Mouse (Mus musculus) stomach, embryonic 14.5 days (tissue): ENCODE measurements around the gene Gas7. TPM values are rescaled to one million over a fixed set of nuclear protein-coding genes. Genes with fewer than 3 reads are reported as not detected.

ENCODE experiments used
- ATAC-seq: fragments of 200-750 bp; cut with Nextera tagmentation; 2 replicates; pipeline ENCODE4 v1.8.0; 2017; ENCODE audit warnings: low read depth, moderate TSS enrichment; ENCODE audit not compliant: insufficient number of reproducible peaks, insufficient read depth, low FRiP score
- H3K27ac ChIP-seq: fragments of 300-500 bp; sonication (generic); 2 replicates; pipeline ENCODE4 v1.5.1; 2014; ENCODE audit warnings: mild to moderate bottlenecking, low read length, moderate library complexity, mixed read lengths
- H3K27me3 ChIP-seq: fragments of 300-500 bp; sonication (generic); 2 replicates; pipeline ENCODE4 v1.6.1; 2014; ENCODE audit warnings: low read length, control low read depth, mixed read lengths; ENCODE audit not compliant: control insufficient read depth, insufficient read depth
- H3K36me3 ChIP-seq: fragments of 300-500 bp; sonication (generic); 2 replicates; pipeline ENCODE4 v1.6.1; 2014; ENCODE audit warnings: mild to moderate bottlenecking, control low read depth, low read length, moderate library complexity, mixed read lengths; ENCODE audit not compliant: control insufficient read depth, insufficient read depth
- H3K4me1 ChIP-seq: fragments of 300-500 bp; sonication (generic); 2 replicates; pipeline ENCODE4 v1.6.1; 2014; ENCODE audit warnings: low read length, control low read depth, mixed read lengths; ENCODE audit not compliant: control insufficient read depth, insufficient read depth
- H3K4me2 ChIP-seq: fragments of 300-500 bp; sonication (generic); replicated peaks from 2 replicates; pipeline ENCODE4 v1.6.1; 2014; ENCODE audit warnings: low read depth, low read length, control low read depth
- H3K4me3 ChIP-seq: fragments of 300-500 bp; sonication (generic); 2 replicates; pipeline ENCODE4 v1.5.1; 2014; ENCODE audit warnings: low read depth, low read length, control low read depth
- H3K9ac ChIP-seq: fragments of 300-500 bp; sonication (generic); replicated peaks from 2 replicates; pipeline ENCODE4 v1.6.1; 2014; ENCODE audit warnings: low read depth, mild to moderate bottlenecking, control low read depth, low read length, moderate library complexity, mixed read lengths
- H3K9me3 ChIP-seq: fragments of 300-500 bp; sonication (generic); 2 replicates; pipeline ENCODE4 v1.6.1; 2016; ENCODE audit warnings: low read depth, low read length, control low read depth; ENCODE audit not compliant: control insufficient read depth
- WGBS: fragments of 180-500 bp; shearing (Covaris S2); extraction: QIAGEN DNeasy Blood & Tissue Kit; methylation state at CpG from one replicate; pipeline ENCODE4 v1.1.7; 2014; 5-methylcytosine and 5-hydroxymethylcytosine counted together
- polyA plus RNA-seq: library from polyadenylated mRNA; unstranded; fragments of >200 nt; fragmentation: Nextera tagmentation; extraction: Ambion mirVana; gene quantifications from 2 replicates; pipeline ENCODE4 v1.2.1, GENCODE M21; 2014

Gas7 gene
- polyA plus RNA-seq, 1 experiment from 2014 or later = 15.6 TPM

- Histone ChIP-seq H3K27ac (no peak overlapping the region), H3K9ac (no peak overlapping the region), H3K9me3 (no peaks in the 10 kb centered on the region), H3K36me3 (no peaks in the 10 kb centered on the region), H3K27me3 (no peaks in the 10 kb centered on the region), H3K4me2 (no peak overlapping the region), H3K4me1 (no peaks in the 10 kb centered on the region), H3K4me3 (no peak overlapping the region)
- 80% methylated on average over 5 of the region's 5 CpGs for WGBS
- no peak for ATAC-seq
These were observed 210.9 kb downstream of the Gas7 start for GRCm38 (mm10) chr11:67666129-67666528.

- no peak for ATAC-seq
- Histone ChIP-seq H3K4me3 (no peak overlapping the region), H3K4me2 (no peak overlapping the region), H3K27ac (no peak overlapping the region), H3K36me3 (no peaks in the 10 kb centered on the region), H3K9ac (no peak overlapping the region), H3K9me3 (no peaks in the 10 kb centered on the region), H3K4me1 (no peaks in the 10 kb centered on the region), H3K27me3 (no peaks in the 10 kb centered on the region)
- WGBS = 86% methylated on average over 13 of the region's 13 CpGs
These were observed 212.5 kb downstream of the Gas7 start for GRCm38 (mm10) chr11:67667531-67668332.

GRCm38 (mm10) chr11:67668460-67669007 is 213.3 kb downstream of the Gas7 start:
- Histone ChIP-seq H3K4me1 (no peaks in the 10 kb centered on the region), H3K9ac (no peak overlapping the region), H3K4me3 (no peak overlapping the region), H3K9me3 (no peaks in the 10 kb centered on the region), H3K36me3 (no peaks in the 10 kb centered on the region), H3K4me2 (no peak overlapping the region), H3K27ac (no peak overlapping the region), H3K27me3 (no peaks in the 10 kb centered on the region)
- ATAC-seq = no peak
- 89% methylated on average over 3 of the region's 3 CpGs for WGBS

GRCm38 (mm10) chr11:67670031-67670430 is 214.8 kb downstream of the Gas7 start:
- 92% methylated on average over 6 of the region's 6 CpGs for WGBS
- H3K4me2 ChIP-seq = no peak overlapping the region
- no peak overlapping the region for H3K27ac ChIP-seq
- H3K36me3 ChIP-seq = no peaks in the 10 kb centered on the region
- H3K4me3 ChIP-seq = no peak overlapping the region
- no peak for ATAC-seq
- no peaks in the 10 kb centered on the region for H3K27me3 ChIP-seq
- H3K9ac ChIP-seq = no peak overlapping the region
- H3K4me1 ChIP-seq = no peaks in the 10 kb centered on the region
- H3K9me3 ChIP-seq = no peaks in the 10 kb centered on the region

GRCm38 (mm10) chr11:67672140-67672539 is 216.9 kb downstream of the Gas7 start:
- Histone ChIP-seq H3K9me3 (no peaks in the 10 kb centered on the region), H3K4me3 (no peak overlapping the region), H3K27ac (no peak overlapping the region), H3K36me3 (no peaks in the 10 kb centered on the region), H3K4me2 (no peak overlapping the region), H3K4me1 (no peaks in the 10 kb centered on the region), H3K27me3 (no peaks in the 10 kb centered on the region), H3K9ac (no peak overlapping the region)
- 75% methylated on average over 5 of the region's 5 CpGs for WGBS
- no peak for ATAC-seq

DNA sequence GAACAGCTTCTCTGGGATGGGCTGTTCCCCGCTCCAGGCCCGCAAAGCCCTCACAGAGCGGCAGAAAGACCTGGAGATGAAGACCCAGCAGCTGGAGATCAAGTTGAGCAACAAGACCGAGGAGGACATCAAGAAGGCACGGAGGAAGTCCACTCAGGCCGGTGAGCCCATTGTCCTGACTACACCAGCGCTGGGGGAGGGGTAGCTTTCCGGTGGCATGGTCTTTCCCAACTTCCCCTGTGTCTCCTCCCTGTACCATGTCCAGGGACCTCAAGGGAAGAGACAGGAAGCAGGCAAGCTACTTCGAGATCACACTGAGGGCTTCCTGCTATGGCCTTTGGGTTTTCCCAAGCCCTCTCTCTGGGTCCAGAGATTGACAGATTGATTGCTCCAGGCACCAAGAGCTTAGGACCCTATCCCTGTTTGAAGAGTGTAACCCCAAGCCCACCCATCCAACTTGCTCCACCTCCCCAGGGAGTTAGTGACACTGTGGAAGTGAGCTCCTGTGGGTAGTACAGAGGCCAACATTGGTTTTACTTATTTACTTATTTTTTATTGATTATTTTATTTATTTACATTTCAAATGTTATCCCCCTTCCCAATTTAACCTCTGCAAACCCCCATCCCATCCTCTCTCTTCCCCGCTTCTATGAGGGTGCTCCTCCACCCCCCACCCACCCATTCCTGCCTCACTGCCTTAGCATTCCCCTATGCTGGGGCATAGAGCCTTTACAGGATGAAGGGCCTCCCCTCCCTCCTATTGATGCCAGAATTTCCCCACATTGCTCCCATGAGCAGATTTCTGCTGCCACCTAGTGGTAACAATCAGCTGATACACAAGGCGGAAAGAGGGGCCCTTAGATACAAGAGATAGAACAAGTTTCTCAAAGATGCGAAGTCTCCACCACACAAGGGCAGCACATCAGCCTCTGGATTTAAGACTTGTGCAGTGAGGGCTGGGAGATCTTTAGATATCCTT is 220.6 kb downstream of the Gas7 start:
- 66% methylated on average over 12 of the region's 12 CpGs for WGBS

GRCm38 (mm10) chr11:67679300-67679699 is 224.1 kb downstream of the Gas7 start:
- WGBS = 67% methylated on average over 5 of the region's 5 CpGs
- no peak overlapping the region for H3K4me2 ChIP-seq
- no peaks in the 10 kb centered on the region for H3K36me3 ChIP-seq
- no peak for ATAC-seq
- no peaks in the 10 kb centered on the region for H3K4me1 ChIP-seq
- H3K4me3 ChIP-seq = no peak overlapping the region
- H3K27me3 ChIP-seq = no peaks in the 10 kb centered on the region
- H3K27ac ChIP-seq = no peak overlapping the region
- no peaks in the 10 kb centered on the region for H3K9me3 ChIP-seq
- H3K9ac ChIP-seq = no peak overlapping the region

More for the DNA sequence above, 220.6 kb downstream of the Gas7 start:
- H3K27me3 ChIP-seq = no peaks in the 10 kb centered on the region
- H3K27ac ChIP-seq = no peak overlapping the region
- H3K4me3 ChIP-seq = no peak overlapping the region
- H3K4me1 ChIP-seq = no peaks in the 10 kb centered on the region
- no peaks in the 10 kb centered on the region for H3K9me3 ChIP-seq
- no peak overlapping the region for H3K4me2 ChIP-seq
- H3K36me3 ChIP-seq = no peaks in the 10 kb centered on the region
- no peak overlapping the region for H3K9ac ChIP-seq
- ATAC-seq = 0 out of 2 replicates have a peak, but pooled peaks have one; percentile 33

DNA sequence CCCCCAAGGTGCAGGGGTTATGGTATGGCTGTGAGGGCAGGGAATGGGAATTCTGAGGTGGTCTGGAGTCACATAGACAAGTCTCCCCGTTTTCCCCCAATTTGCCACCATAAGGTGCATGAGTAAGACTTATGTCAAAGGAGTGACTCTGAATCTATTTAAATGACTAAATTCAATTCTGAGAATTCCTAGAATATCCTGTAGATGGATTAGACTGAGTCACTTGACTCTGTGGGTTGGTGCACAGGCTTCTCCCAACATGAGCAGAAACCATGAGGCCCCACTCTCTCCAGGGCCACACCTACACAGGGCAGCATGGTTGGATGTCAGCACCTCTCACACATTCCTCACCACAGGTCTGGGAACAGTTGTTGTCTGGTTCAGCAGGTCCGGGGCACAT is 224.7 kb downstream of the Gas7 start:
- Histone ChIP-seq H3K4me3 (no peak overlapping the region), H3K9me3 (no peaks in the 10 kb centered on the region)
- 86% methylated on average over 2 of the region's 2 CpGs for WGBS

More for the DNA sequence above, 224.7 kb downstream of the Gas7 start:
- no peak overlapping the region for H3K27ac ChIP-seq
- no peaks in the 10 kb centered on the region for H3K27me3 ChIP-seq
- no peak for ATAC-seq
- H3K9ac ChIP-seq = no peak overlapping the region
- H3K36me3 ChIP-seq = no peaks in the 10 kb centered on the region
- no peaks in the 10 kb centered on the region for H3K4me1 ChIP-seq
- no peak overlapping the region for H3K4me2 ChIP-seq
